Mouse (Mus musculus) stomach, embryonic 14.5 days (tissue): ENCODE measurements around the gene Macf1. TPM values are rescaled to one million over a fixed set of nuclear protein-coding genes. Genes with fewer than 3 reads are reported as not detected.

Source experiments
- ATAC-seq: fragments of 200-750 bp; cut with Nextera tagmentation; 2 replicates; pipeline ENCODE4 v1.8.0; 2017; ENCODE audit warnings: low read depth, moderate TSS enrichment; ENCODE audit not compliant: insufficient number of reproducible peaks, insufficient read depth, low FRiP score
- H3K27ac ChIP-seq: fragments of 300-500 bp; sonication (generic); 2 replicates; pipeline ENCODE4 v1.5.1; 2014; ENCODE audit warnings: mild to moderate bottlenecking, low read length, moderate library complexity, mixed read lengths
- H3K27me3 ChIP-seq: fragments of 300-500 bp; sonication (generic); 2 replicates; pipeline ENCODE4 v1.6.1; 2014; ENCODE audit warnings: low read length, control low read depth, mixed read lengths; ENCODE audit not compliant: control insufficient read depth, insufficient read depth
- H3K36me3 ChIP-seq: fragments of 300-500 bp; sonication (generic); 2 replicates; pipeline ENCODE4 v1.6.1; 2014; ENCODE audit warnings: mild to moderate bottlenecking, control low read depth, low read length, moderate library complexity, mixed read lengths; ENCODE audit not compliant: control insufficient read depth, insufficient read depth
- H3K4me1 ChIP-seq: fragments of 300-500 bp; sonication (generic); 2 replicates; pipeline ENCODE4 v1.6.1; 2014; ENCODE audit warnings: low read length, control low read depth, mixed read lengths; ENCODE audit not compliant: control insufficient read depth, insufficient read depth
- H3K4me2 ChIP-seq: fragments of 300-500 bp; sonication (generic); replicated peaks from 2 replicates; pipeline ENCODE4 v1.6.1; 2014; ENCODE audit warnings: low read depth, low read length, control low read depth
- H3K4me3 ChIP-seq: fragments of 300-500 bp; sonication (generic); 2 replicates; pipeline ENCODE4 v1.5.1; 2014; ENCODE audit warnings: low read depth, low read length, control low read depth
- H3K9ac ChIP-seq: fragments of 300-500 bp; sonication (generic); replicated peaks from 2 replicates; pipeline ENCODE4 v1.6.1; 2014; ENCODE audit warnings: low read depth, mild to moderate bottlenecking, control low read depth, low read length, moderate library complexity, mixed read lengths
- H3K9me3 ChIP-seq: fragments of 300-500 bp; sonication (generic); 2 replicates; pipeline ENCODE4 v1.6.1; 2016; ENCODE audit warnings: low read depth, low read length, control low read depth; ENCODE audit not compliant: control insufficient read depth
- WGBS: fragments of 180-500 bp; shearing (Covaris S2); extraction: QIAGEN DNeasy Blood & Tissue Kit; methylation state at CpG from one replicate; pipeline ENCODE4 v1.1.7; 2014; 5-methylcytosine and 5-hydroxymethylcytosine counted together
- polyA plus RNA-seq: library from polyadenylated mRNA; unstranded; fragments of >200 nt; fragmentation: Nextera tagmentation; extraction: Ambion mirVana; gene quantifications from 2 replicates; pipeline ENCODE4 v1.2.1, GENCODE M21; 2014

The Macf1 gene
- polyA plus RNA-seq, 1 experiment from 2014 or later = 86.9 TPM

- Histone ChIP-seq H3K36me3 (peaks cover 4% of the 10 kb centered on the region), H3K9ac (no peak overlapping the region), H3K27me3 (no peaks in the 10 kb centered on the region), H3K4me1 (no peaks in the 10 kb centered on the region), H3K9me3 (no peaks in the 10 kb centered on the region), H3K4me2 (no peak overlapping the region), H3K4me3 (no peak overlapping the region), H3K27ac (no peak overlapping the region)
- ATAC-seq = no peak
- WGBS = 91% methylated on average over 5 of the region's 5 CpGs
Observed at GRCm38 (mm10) chr4:123707340-123707739, 23.2 kb upstream of the Macf1 start.

GRCm38 (mm10) chr4:123705340-123705739 is 21.2 kb upstream of the Macf1 start:
- Histone ChIP-seq H3K36me3 (no peaks in the 10 kb centered on the region), H3K4me2 (no peak overlapping the region), H3K4me3 (no peak overlapping the region), H3K4me1 (no peaks in the 10 kb centered on the region), H3K9me3 (no peaks in the 10 kb centered on the region), H3K27me3 (no peaks in the 10 kb centered on the region), H3K27ac (no peak overlapping the region), H3K9ac (no peak overlapping the region)
- WGBS = 90% methylated on average over 2 of the region's 2 CpGs
- ATAC-seq = no peak

- 85% methylated on average over 12 of the region's 12 CpGs for WGBS
- Histone ChIP-seq H3K4me3 (no peak overlapping the region), H3K27me3 (no peaks in the 10 kb centered on the region), H3K9me3 (no peaks in the 10 kb centered on the region), H3K9ac (no peak overlapping the region), H3K4me1 (no peaks in the 10 kb centered on the region), H3K27ac (no peak overlapping the region), H3K36me3 (no peaks in the 10 kb centered on the region), H3K4me2 (no peak overlapping the region)
- ATAC-seq = no peak
Observed at GRCm38 (mm10) chr4:123693384-123693783, 9.2 kb upstream of the Macf1 start.

GRCm38 (mm10) chr4:123692071-123692470 is 7.9 kb upstream of the Macf1 start:
- ATAC-seq = no peak

GRCm38 (mm10) chr4:123690311-123690710 is 6.2 kb upstream of the Macf1 start:
- Histone ChIP-seq H3K4me1 (no peaks in the 10 kb centered on the region), H3K27me3 (peaks cover 5% of the 10 kb centered on the region; the same call in 1 of the 2 replicates), H3K9ac (no peak overlapping the region), H3K36me3 (no peaks in the 10 kb centered on the region), H3K9me3 (no peaks in the 10 kb centered on the region), H3K4me3 (no peak overlapping the region), H3K4me2 (no peak overlapping the region), H3K27ac (no peak overlapping the region)
- ATAC-seq = no peak
- 82% methylated on average over 10 of the region's 10 CpGs for WGBS

More at GRCm38 (mm10) chr4:123692071-123692470, 7.9 kb upstream of the Macf1 start:
- 83% methylated on average over 3 of the region's 3 CpGs for WGBS
- Histone ChIP-seq H3K4me1 (no peaks in the 10 kb centered on the region), H3K9me3 (no peaks in the 10 kb centered on the region), H3K27ac (no peak overlapping the region), H3K27me3 (no peaks in the 10 kb centered on the region), H3K4me2 (no peak overlapping the region), H3K36me3 (no peaks in the 10 kb centered on the region), H3K4me3 (no peak overlapping the region), H3K9ac (no peak overlapping the region)

- ATAC-seq = peak; percentile 62
- Histone ChIP-seq H3K9me3 (no peaks in the 10 kb centered on the region), H3K27me3 (peaks cover 5% of the 10 kb centered on the region; the same call in 1 of the 2 replicates), H3K36me3 (no peaks in the 10 kb centered on the region), H3K9ac (peak overlapping the region; percentile 60), H3K4me3 (peak overlapping the region; percentile 81), H3K4me1 (no peaks in the 10 kb centered on the region), H3K4me2 (peak overlapping the region; percentile 100), H3K27ac (no peak overlapping the region)
- WGBS = 1% methylated on average over 46 of the region's 89 CpGs
Observed at GRCm38 (mm10) chr4:123687025-123687781, 3.0 kb upstream of the Macf1 start.

- peak overlapping the region; percentile 81 for H3K4me3 ChIP-seq
- no peaks in the 10 kb centered on the region for H3K36me3 ChIP-seq
- peaks cover 5% of the 10 kb centered on the region; the same call in 1 of the 2 replicates for H3K27me3 ChIP-seq
- peak overlapping the region; percentile 60 for H3K9ac ChIP-seq
- H3K4me1 ChIP-seq = 0 out of 2 replicates have a peak, but pooled peaks cover under 1% of the 10 kb centered on the region
- no peaks in the 10 kb centered on the region for H3K9me3 ChIP-seq
- ATAC-seq = 0 out of 2 replicates have a peak, but pooled peaks have one; percentile 5
- under 1% methylated on average over 46 of the region's 56 CpGs for whole genome bisulfite sequencing
- no peak overlapping the region for H3K27ac ChIP-seq
- H3K4me2 ChIP-seq = peak overlapping the region; percentile 100
Observed at GRCm38 (mm10) chr4:123686368-123687024, 2.3 kb upstream of the Macf1 start.

GRCm38 (mm10) chr4:123685506-123686242 is 1.5 kb upstream of the Macf1 start:
- Histone ChIP-seq H3K9ac (no peak overlapping the region), H3K27ac (no peak overlapping the region), H3K9me3 (no peaks in the 10 kb centered on the region), H3K4me2 (peak overlapping the region; percentile 100), H3K36me3 (no peaks in the 10 kb centered on the region), H3K4me1 (0 out of 2 replicates have a peak, but pooled peaks cover 5% of the 10 kb centered on the region), H3K27me3 (peaks cover 5% of the 10 kb centered on the region; the same call in 1 of the 2 replicates), H3K4me3 (no peak overlapping the region)
- 68% methylated on average over 8 of the region's 8 CpGs for WGBS
- ATAC-seq = no peak
